Mouse (Mus musculus): ENCODE results near the gene Zmiz1.

- TF ChIP-seq CTCF (IDR thresholded peaks at IDR 0.05; ENCODE audit: low read depth, low read length) (no peak), GATA2 (IDR thresholded peaks at IDR 0.05; ENCODE audit: borderline replicate concordance, low read depth, low read length) (no peak), TAL1 (conservative IDR thresholded peaks at IDR 0.05; ENCODE audit: low read depth, low read length) (no peak)
These were observed 160.2 kb downstream of the Zmiz1 start for GRCm38 (mm10) chr14:25619066-25619762.

All from G1E (cell line).